Mouse (Mus musculus) liver, adult (tissue): Measurements from ENCODE around the gene Larp4b.

ENCODE experiments used
- GATA4 ChIP-seq: IDR thresholded peaks from 2 replicates; pipeline ENCODE4 v1.6.1; 2014; ENCODE audit warnings: mild to moderate bottlenecking, low read length; ENCODE audit not compliant: insufficient replicate concordance

The Larp4b gene

DNA sequence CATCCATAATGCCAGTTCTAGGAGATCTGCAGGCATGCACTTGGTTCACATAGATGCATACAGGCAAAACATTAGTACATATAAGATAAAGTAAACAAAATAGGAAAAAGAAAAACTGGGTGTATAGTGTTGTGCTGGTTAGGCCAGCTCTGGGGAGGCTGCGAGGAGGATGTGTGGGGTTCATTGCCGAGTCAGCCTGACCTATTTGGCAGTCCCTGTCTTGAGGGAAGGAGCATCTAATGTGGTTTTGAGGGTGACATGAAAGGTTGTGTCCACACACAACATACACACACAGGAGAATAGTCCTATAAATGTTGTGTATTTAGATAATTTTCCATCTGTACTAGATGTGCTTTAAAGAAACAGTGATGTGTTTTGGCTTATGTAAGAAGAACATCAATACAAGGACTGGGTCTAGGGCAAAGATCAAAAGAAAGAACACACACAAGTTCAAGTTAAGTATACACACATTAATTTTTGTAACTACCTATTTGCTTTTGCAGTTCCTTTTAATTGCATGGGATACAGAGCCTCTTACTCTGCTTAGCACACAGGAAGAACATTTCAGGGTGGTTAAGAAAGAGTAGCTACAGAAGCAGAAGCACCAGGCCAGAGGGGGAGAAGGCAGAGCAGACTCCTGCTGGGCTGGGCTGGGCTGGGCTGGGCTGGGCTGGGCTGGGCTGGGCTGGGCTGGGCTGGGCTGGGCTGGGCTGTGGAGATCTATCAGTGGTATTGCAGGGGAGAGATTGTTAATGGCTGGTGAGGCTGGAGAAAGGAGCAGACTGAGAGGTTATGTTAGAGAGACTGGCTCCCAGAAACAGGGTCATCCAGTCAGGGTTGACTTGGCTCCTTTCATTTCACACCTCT, 13.5 kb downstream of the Larp4b start:
- no peak for TF ChIP-seq GATA4

DNA sequence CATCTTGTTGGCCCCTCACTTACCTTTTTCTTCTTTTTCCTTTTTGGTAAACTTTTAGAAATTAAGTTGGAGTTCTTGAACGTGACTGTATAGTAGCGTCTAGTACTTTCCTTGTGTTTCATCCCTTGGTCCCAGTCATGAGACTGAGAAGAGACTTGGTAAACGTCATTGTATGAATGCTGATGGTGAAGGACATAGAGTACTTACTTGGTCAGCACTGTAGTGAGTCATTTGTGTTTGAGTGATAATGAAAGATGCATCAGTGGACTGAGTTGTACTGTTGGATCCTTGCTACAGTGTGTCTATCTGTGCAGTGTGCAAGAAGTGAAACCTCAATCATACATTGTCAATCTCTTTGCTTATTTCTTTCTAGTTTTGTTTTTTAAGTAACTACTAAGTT, 20.1 kb downstream of the Larp4b start:
- TF ChIP-seq GATA4, result no peak

DNA sequence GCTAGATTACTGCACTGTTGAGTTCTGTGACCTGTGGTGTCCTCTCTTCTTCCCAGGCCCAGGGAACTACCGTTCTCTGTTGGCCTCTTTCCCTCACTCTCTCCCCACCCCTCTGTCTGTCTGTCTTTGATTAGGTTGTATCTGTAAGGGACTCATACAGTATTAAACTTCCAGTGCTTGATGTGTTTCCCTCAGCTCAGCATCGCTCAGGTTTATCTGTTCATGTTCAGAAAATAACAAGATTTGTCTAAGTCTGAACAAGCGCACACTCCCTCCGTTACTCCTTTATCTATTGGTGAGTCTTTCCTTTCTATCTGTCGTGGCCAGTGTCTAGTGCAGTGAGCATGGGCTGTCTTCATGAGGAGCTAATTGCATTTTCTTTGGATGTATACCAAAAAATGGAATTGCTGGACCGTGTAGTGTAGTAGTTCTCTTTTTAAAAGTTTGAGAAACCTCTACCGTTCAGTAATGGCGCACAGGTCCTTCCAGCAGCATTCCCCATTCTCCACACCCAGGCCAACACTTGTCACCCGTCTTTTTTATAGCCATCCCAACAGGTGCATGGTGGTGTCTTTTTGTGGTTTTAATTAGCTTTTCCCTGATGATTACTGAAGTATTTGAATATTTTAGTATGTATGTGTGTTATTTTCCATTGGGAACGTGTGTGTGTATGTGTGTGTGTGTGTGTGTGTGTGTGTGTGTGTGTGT, 27.3 kb downstream of the Larp4b start:
- TF ChIP-seq GATA4, result no peak

DNA sequence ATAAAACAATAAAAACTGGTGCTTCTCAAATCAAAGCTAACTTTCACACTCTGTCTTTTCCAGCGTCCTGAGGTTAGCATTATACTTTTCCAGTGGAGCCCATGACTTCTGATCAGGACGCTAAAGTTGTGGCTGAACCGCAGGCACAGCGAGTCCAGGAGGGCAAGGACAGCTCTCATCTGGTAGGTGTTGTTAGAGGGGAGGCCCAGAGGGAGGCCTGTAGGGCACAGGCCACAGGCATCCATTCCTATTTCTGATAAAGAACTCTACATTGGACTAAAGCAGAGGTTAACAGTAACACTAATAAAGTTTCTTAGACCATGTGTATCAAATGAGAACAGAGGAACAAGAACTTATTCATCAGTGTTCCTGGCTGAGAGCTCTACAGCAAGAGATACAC, 28.4 kb downstream of the Larp4b start:
- no peak for TF ChIP-seq GATA4

DNA sequence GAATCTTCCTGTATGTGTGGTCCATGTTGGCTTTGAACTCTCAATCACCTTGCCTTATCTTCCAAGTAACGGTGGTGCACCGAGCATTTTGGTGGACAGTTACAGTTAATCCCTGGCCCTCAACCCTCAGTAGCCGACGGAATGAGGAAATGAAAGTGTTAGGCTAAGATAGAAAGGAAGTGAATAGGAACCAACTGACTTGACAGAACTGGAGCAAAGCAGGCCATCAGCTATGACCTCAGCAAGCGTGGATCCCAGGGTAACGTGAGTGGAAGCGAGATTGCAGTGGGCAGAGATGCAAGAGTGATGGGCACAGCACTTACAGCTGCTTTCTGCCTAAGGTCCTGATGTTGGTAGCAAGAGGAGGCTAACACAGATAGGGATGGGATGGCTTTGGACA, 31.5 kb downstream of the Larp4b start:
- TF ChIP-seq GATA4, result no peak

DNA sequence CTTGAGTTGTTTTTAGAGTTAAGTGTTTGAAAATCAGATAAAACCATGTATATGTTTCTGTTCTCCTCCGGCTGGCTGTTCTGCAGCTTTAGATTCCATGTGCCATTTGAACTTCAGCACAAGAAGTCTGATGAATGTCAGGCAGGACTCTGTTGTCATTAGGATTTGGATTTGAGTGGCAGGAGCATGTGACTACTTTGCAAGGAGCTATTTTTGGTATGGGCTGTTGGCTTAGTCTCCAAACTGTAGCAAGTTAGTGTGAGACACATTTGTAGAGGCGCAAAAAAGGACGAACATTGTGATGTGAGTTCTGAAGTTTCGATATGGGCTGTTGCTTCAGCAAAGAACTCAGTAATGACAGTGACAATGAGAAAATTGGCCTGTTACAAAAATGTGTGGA, 34.0 kb downstream of the Larp4b start:
- no peak for TF ChIP-seq GATA4

DNA sequence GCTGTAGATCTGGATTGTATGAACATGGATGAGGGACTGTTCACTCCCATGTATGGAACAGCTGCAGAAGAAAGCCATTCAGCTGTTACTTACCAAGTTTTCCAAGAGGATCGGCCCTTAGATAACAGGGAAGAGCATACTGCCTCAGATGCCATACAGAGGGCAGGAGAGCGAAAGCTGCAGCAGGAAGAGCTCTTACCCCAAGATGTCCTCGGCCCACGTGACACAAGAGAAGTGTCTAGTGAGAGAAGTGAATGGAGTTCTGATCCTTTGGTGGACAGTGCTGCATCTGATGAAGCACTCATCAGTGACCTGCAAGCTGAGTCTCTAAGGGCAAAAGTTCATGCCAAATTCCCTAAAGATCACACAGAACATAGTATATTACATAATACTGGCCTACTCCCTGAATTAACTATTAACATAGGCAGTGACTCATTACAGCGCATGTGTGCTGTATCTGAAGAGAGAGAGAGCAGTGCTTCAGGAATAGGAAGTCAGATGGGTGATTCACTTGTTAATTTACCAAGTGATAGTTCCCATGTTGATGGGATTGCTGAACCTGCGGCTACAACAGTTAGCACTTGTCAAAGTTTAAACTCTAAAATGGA, 35.1 kb downstream of the Larp4b start:
- no peak for TF ChIP-seq GATA4

DNA sequence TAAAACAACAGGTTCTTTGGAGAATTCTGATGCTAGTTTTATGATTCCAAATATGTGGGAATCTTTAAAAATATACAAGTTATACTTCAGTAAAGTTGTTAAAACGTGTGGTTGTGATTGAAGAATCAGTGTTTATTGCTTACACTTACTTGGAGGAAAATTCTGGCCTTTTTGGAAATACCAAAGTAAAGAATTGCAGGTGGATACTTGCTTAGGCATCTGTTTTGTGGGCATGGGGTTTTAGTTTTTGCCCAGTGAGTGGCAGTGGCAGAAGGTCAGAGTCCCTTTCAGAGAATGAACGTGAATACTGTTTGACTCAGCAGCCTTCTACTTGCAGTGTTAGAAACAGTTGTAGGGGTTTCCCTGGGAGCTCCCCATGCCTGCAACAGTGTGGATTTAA, 40.7 kb downstream of the Larp4b start:
- no peak for TF ChIP-seq GATA4

DNA sequence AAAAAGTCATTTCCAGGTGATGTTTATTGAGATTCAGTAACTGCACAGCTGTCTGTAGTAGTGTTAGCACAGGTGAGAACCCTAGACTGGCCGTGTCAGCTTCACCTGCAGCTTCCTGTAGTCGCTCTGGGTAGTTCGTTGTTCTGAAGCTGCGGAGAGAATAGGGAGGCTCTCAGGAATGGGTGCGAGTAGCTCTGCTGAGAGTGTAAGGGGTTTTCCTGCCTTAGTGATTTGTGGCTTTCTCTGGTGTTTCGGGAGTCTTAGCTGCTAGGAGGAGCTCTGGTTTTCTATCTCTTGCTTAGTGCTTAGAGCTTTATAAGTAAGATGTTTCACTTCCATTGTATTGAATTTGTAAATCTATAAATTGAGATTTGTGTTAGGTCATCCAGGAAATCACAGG, 42.4 kb downstream of the Larp4b start:
- TF ChIP-seq GATA4, result no peak

DNA sequence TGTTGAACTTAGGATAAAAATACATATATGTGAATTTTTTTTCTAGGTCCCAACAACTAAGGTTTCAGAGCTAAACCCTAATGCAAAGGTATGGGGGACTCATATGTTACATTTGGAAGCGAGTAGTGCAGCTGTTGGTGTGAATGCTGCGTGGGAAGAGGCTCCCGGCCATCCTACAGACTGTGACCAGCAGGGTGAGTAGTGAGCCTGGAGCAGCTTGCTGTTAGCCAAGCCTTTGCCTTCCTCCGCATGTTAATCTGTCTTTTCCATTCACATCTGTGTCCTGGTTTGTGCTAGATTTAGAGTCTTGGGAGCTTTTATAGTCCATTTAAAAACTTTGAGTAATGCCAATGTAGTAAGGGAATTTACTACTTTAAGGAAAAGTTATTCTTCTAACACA, 43.1 kb downstream of the Larp4b start:
- TF ChIP-seq GATA4, result no peak

DNA sequence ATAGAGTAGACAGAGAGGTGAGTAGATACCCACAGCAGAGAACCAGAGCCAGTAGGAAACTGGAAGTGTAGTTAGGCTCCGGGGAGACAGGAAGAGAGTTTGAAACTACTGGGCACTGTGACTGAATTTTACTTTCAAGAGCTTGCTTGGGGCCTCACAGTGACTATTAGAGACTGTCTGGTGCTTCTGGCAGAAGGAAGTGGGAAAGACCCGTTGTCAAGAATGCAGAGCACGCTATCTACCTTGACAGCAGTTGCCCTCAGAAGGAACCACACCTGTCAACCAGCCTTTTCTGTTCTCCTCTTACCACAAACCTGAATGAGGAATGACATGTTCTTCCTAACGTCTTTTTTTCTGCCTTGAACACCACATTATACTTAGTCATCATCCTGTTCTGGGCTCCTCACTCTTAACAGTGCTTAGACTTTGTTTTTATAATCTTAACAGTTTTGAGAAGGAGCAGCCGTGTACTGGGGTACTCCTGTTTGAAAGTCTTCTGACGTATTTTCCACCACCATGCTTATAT, 45.8 kb downstream of the Larp4b start:
- TF ChIP-seq GATA4, result no peak

DNA sequence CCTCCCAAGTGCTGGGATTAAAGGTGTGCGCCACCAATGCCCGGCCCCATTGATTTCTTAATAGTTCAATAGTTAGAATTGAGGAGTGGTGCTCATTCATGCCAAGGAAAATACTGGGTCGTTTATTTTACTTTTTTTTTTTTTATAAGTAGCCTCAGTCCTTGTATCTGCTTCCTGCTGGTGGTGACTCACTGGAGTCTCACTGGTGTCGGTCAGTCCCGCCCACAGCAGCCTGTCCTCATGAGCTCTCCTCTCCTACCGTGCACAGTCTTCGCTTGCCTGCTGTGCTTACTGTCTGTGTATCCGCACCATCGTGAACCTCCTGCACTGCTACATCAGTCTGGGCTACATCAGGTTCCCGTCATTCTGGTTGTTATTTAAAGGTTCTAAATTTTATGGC, 46.5 kb downstream of the Larp4b start:
- TF ChIP-seq GATA4, result no peak

DNA sequence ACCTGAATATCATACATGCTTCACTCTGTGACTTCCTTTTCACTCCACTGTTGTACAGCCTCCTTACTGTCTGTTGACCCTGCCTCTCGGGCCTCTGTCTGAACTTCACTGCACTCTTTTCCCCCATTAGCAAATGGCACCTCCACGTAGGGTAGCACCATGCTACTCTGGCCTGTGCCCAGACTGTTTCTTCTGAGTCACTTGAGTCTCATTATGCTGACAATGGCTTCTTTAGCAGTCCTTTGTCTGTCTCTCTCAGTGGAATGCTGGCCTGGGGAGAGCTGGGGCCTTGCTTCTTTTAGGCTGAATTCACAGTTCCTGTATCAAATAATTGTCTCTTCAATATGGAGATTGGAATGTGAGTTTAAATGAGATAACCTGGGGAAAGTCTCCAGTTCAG, 48.7 kb downstream of the Larp4b start:
- no peak for TF ChIP-seq GATA4

DNA sequence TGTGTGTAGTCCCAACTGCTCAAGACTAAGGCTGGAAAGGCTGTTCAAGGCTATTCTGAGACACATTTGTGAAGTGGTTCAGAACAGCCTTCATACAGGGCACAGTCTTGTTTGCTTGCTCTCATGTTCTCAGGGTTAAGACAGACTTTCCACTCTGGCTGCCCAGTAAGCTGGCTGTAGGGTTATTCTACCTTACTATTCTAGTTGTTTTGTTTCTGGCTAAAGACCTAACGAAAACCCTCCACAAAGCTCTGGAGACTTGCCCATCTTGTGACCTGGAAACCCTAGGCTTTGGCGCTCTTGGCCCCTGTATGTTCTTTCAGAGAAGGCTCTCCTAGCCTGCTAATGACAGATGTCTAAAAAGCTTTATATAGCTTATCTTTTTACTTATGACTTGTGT, 55.1 kb downstream of the Larp4b start:
- no peak for TF ChIP-seq GATA4

DNA sequence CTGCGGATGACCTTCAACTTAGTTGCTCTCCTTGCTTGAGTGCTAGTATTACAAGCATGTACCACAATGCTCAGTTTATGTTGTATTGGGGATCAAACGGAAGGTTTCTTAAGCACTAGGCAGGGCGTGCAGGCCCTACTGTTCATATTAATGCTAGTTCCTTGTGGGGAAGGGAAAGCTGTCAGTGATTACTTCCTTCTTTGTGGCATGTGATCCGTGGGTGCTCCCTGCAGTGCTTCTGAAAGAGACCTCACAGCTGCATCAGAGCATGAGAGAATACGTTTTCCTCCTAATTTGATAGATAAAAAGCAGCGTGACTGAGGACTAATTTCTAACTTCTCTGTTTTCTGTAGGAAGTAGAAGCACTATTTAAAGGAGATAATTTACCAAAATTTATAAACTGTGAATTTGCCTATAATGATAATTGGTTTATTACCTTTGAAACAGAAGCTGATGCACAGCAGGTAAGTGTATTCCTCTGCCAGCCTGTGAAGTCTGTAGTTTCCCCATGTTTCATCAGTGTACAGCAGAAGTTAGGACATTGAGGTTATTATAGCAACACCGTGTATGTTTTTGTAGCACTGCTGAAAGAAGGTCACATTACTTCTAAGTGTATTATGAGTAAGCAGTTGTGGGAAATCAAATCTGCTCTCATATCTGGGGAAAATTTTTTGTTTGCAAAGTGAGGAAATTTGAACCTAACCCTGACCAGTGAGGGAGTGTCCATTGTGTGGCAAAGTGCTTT, 56.0 kb downstream of the Larp4b start:
- no peak for TF ChIP-seq GATA4
